Mouse (Mus musculus) T-cell, adult 2 months (primary cell): ENCODE data around the gene Samd4b.

ENCODE experiments used
- DNase-seq: peaks from one replicate; pipeline ENCODE4 v3.0.0; 2022; ENCODE audit warnings: low spot score

Samd4b gene

DNA sequence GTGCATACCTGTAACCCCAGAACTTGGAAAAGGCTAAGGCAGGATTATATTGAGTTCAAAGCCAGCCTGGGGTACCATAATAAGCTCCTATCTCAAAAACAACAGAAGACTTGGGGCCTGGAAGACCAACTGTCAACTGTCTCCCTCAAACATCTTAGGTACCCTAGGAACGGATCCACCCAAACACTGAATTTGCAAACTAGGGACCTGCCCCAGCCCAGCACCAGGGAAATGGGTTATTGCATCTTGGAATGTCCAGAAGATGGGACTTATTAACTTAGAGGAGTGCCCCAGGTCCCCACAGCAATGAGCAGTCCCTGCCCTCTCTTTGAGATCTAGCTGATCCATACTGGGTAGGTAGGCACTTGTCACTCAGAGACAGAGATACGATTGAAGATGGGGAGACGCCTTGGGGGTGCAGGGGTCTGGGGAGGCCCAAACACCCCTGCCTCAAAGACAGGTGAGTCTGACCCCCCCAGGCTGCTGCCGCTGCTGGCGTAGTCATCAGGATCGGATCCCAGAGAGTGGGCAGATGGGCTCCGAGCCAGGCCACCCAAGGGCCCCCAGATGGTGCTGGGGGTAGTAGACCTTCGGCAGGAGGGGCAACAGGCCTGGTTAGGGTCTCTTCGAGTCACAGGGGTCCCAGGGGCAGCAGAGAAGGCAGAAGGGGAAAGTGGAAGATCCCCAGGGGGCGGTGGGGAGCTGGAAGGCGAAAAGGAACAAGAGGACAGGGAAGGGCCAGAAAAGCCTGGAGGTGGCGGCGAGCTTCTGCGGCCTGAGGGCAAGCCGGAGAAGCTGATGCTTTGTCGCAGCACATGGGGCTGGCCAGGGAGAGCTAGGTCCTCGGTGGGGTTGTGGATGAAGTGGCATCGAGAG, 220.5 kb downstream of the Samd4b start:
- peak; percentile 22 for DNase-seq

DNA sequence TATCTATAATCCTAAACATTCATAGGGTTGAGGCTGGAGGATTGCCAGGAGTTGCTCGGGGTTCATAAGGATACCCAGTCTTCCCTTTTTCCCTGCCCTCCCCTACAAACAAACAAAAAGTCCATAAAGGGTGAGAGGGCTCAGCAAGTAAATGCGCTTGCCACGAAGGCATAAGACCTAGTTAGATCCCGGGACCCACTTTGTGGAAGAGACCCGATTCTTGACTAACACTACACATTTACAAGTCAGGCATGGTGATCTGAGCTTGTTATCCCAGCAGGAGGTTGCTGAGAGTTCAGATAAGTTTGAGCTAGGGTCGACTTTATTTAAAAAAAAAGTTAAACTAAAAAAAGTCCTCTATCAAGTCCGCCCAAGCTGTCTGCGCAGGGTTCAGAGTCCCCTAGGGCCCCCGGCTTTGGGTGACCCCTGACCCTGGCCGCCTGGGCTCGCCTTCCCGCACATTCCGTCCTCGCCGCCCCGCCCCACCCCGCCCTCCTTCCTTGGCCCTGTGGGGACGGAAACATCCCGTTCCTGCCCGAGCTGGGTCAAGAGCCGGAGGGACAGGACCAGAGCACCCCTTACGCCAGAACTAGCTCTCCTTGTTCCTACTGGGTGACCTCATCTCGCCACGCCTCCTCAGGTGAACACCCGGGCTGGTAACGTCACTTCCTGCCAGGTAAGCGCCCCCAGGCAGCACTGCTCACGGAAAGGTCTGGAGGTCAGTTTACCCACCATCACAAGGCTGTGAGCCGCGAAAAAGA, 221.8 kb downstream of the Samd4b start:
- peak; percentile 78 for DNase-seq

DNA sequence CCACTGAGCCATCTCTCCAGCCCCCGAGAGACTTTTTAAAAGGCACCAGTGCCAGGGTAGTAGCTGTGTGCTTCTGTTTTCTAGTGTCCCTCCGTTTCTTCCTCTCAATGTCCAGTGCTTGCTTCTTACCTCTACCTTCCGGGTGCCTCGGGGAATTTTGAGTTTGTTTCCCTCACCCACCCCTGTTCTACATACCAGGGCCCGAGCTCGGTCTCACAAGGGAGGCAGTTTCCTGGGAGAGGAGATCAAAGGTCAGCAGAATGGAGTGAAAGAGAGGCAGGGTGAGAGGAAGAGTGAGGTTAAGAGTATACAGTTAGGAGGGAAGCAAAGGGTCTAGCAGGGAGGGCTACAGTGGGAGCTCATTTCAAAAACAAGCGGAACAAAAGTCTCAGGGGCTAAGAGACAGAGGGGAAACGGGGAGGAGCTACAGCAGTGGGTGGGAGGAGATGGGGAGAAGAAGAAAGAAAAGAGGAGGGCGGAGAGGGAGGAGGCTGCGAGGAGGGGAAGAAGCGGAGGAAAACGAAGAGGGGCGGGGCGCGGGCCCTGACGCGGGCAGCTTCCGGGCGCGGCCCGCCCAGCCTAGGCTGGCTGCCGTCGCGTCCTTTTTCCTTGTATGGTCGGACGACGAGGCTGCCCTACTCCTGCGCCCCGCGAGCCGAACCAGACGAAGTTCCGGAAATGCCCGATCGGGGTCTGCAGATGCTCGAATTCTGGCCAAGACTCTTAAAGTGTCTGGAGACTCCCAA, 222.6 kb downstream of the Samd4b start:
- DNase-seq, result peak; percentile 94

DNA sequence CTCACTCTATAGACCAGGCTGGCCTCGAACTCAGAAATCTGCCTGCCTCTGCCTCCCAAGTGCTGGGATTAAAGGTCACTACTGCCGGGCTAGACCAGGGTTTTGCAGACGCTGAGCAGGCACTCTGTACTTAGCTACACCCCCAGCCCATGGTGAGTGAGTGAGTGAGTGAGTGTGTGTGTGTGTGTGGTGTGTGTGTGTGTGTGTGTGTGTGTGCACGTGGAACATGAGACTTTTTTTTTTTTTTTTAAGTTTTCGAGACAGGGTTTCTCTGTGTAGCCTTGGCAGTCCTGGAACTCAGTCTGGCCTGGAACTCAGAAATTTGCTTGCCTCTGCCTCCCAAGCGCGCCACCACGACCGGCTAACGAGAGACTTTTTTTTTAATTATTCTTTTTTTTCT, 223.3 kb downstream of the Samd4b start:
- DNase-seq, result peak; percentile 20

DNA sequence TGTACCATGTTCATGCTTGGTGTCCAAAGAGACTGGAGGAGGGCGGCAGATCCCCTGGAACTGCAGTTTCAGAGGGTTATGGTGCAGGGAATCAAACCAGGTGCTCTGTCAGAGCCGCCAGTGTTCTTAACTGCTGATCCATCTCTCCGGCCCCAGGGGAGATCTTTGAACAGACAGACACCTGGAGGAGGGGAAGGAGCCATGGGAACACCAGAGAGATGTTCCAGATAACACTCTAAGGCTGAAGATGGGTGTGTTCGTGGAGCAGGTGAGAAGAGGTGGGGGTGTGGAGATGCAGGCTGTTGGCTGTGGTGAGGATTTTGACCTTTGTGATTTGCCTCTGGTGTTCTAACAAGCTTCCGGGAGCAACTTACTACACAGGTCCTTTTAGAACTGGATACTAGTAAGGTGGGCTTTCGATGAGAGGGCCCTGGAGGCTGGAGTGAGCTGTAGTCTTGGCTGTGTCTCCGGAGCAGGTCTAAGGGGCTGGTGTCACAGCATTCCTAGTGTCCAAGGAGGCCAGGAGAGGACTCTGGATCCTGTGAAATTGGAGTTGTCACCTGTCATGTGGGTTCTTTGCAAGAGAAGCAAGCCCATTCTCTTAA, 224.0 kb downstream of the Samd4b start:
- no peak for DNase-seq

GRCm38 (mm10) chr7:28373131-28373581, 224.8 kb downstream of the Samd4b start:
- peak; percentile 88 for DNase-seq

- peak; percentile 98 for DNase-seq
Observed at GRCm38 (mm10) chr7:28372251-28373108, 225.5 kb downstream of the Samd4b start, which contains the start of gene Plekhg2. Plekhg2 (minus strand) TSS chr7:28372599.

DNA sequence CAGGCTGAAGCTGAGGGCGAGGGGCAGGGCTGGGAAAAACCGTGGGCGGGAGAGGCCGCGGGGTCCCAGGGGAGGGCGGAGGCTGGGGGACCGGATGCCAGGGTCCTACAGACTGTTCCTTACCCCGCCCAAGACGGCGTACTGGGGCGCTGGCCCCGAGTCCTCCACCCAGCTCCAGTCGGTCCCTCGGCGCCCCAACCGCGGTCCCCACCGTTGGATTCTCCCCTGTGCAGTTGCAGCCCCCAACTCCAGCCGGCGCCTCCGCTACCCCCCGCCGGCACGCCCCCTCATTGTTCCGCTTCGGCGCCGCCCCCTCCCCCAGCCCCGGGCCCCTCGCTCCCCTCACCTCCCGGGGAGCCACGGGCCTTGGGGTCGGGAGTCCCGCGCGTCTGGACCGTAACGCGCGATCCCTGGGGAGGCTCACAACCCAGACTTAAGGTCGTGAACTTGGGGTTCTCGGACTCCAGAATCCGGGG, 226.4 kb downstream of the Samd4b start:
- DNase-seq, result peak; percentile 42

- DNase-seq, result peak; percentile 8
Observed at GRCm38 (mm10) chr7:28370977-28371513, 226.9 kb downstream of the Samd4b start.

- DNase-seq, result no peak
Observed at GRCm38 (mm10) chr7:28370051-28370450, 227.9 kb downstream of the Samd4b start.

DNA sequence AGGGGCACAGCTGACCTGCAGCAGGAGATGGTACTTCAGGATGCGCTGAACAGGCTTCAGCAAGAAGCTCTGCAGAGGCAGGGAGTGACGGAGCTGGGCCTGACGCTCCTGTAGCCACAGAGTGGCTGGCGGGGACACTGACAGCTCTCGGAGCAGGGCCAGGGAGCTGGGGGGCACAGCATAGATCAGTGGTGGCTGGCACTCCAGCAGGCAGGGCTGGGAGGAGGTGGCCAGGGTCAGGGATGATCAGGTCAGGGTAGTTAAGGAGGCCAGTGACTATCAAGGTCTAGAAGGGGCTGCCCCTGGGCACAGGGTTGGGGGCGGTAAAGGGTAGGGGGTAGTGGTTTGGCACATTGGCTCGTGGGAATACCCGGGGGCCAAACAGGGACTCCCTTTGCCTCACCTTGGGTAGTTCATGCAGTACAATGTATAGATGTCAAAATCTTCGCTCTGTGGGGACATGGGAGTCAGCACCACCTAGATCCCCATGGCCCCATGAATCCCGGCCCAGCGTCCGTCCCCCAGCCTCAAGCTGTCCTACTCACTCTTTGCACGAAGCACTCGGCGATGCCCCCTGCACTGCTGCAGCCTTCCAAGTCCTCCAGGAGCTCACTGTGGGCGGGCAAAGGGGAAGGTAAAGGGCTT, 229.5 kb downstream of the Samd4b start:
- DNase-seq, result no peak

GRCm38 (mm10) chr7:28367663-28368275, 230.2 kb downstream of the Samd4b start:
- no peak for DNase-seq

DNA sequence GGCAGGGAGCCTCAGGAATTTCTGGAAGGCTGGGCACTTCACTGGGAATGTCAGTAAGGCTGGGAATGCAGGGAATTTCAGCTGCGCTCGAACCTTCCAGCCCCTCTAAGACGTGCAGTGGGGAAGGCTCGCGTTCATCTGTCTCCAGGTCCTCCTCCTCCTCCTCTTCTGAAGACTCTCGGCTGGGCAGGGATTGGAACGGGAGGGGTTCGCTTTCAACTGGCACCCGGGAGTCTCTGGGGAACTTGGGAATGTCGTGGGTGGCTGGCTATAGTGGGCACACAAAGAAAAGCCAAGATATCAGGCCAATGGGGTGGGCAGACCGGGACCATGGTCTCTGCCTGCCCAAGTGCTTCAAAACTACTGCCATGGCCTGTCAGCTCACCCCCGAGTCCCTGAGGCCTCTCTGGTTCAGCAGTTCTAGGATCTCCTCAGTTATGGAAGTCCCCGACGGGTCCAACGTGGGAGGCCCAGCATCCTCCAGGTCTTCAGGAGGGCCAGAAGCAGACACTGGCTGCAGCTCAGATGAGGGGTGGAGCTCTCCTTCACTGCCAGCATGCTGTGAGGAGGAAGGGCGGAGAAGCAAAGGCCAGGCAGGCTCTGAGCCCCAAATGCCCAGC, 235.4 kb downstream of the Samd4b start:
- no peak for DNase-seq

- no peak for DNase-seq
Observed at GRCm38 (mm10) chr7:28361647-28362341, 236.2 kb downstream of the Samd4b start.

- DNase-seq, result no peak
Observed at GRCm38 (mm10) chr7:28360291-28360690, 237.7 kb downstream of the Samd4b start.

GRCm38 (mm10) chr7:28359854-28360253, 238.1 kb downstream of the Samd4b start:
- DNase-seq, result no peak

DNA sequence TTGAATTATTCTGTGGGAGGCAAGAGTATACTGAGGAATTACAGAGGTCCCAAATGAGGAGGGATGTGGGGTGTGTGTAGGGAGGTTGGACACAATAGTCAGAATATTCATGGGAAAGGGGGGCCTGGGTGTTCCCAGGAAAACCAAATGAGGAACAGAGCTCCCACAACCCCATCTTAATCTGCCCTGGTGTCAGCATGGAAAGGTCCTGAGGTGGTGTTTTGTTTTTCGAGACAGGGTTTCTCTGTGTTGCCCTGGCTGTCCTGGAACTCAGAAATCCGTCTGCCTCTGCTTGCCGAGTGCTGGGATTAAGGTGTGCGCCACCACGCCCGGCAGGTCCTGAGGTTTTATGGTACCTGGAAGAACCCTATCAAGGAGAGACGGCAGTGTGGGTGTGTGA, 239.5 kb downstream of the Samd4b start:
- no peak for DNase-seq

DNA sequence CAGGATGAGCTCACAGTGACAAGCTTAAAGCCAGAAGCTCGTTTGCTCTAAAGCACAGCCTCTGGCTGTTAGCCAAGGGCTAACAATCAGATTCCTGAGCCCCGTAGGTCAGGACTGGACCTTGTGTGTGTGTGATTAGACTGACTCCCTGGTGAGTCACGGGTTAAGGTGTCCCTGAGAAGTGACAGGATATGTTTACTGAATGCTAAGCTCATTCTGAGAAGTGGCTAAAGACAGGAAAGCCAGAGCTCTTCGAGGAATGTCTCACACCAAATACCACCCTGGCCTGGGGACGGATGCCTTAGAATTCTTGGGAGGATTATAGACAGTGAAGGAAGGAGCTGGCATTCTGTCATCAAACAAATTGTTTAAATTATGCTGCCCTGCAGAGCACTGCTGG, 240.0 kb downstream of the Samd4b start:
- DNase-seq, result no peak
